Mouse (Mus musculus): ENCODE results near the gene Neurl2.
"Not testable (repeated sequence)": the region's sequence is repeated elsewhere in the genome, so short reads cannot be mapped to it uniquely, and the experiment has no call there.

Neurl2 gene

GRCm38 (mm10) chr2:164817206-164817605, 16.1 kb downstream of the Neurl2 start:
- DNase-seq (ENCODE audit: low read depth) = no peak

- no peak for DNase-seq (ENCODE audit: low read depth)
These were observed 17.4 kb downstream of the Neurl2 start for GRCm38 (mm10) chr2:164815821-164816220.

- no peak for DNase-seq (ENCODE audit: low read depth)
These were observed 17.9 kb downstream of the Neurl2 start for GRCm38 (mm10) chr2:164815348-164815747.

GRCm38 (mm10) chr2:164813557-164813956, 19.7 kb downstream of the Neurl2 start:
- DNase-seq (ENCODE audit: low read depth) = no peak

GRCm38 (mm10) chr2:164806614-164807013, 26.6 kb downstream of the Neurl2 start:
- DNase-seq (ENCODE audit: low read depth) = no peak

GRCm38 (mm10) chr2:164805332-164805718, 27.9 kb downstream of the Neurl2 start:
- no peak for DNase-seq (ENCODE audit: low read depth)

GRCm38 (mm10) chr2:164804533-164805331, 28.5 kb downstream of the Neurl2 start, which contains the start of the genes Acot8 and Zswim3:
Acot8 (minus strand) TSS chr2:164804882.
Zswim3 (plus strand) TSS chr2:164805098.
- DNase-seq (ENCODE audit: low read depth) = peak; percentile 100

- DNase-seq (ENCODE audit: low read depth) = no peak
These were observed 29.3 kb downstream of the Neurl2 start for GRCm38 (mm10) chr2:164803921-164804313.

GRCm38 (mm10) chr2:164803201-164803920, 29.9 kb downstream of the Neurl2 start:
- no peak for DNase-seq (ENCODE audit: low read depth)

- no peak for DNase-seq (ENCODE audit: low read depth)
These were observed 32.8 kb downstream of the Neurl2 start for GRCm38 (mm10) chr2:164800252-164801004.

GRCm38 (mm10) chr2:164798554-164798953, 34.7 kb downstream of the Neurl2 start:
- not testable (repeated sequence) for DNase-seq (ENCODE audit: low read depth)

- no peak for DNase-seq (ENCODE audit: low read depth)
These were observed 37.4 kb downstream of the Neurl2 start for GRCm38 (mm10) chr2:164795868-164796267.

GRCm38 (mm10) chr2:164794293-164794692, 39.0 kb downstream of the Neurl2 start:
- DNase-seq (ENCODE audit: low read depth) = peak; percentile 82

- DNase-seq (ENCODE audit: low read depth) = no peak
These were observed 39.5 kb downstream of the Neurl2 start for GRCm38 (mm10) chr2:164793772-164794171.

GRCm38 (mm10) chr2:164793236-164793635, 40.0 kb downstream of the Neurl2 start:
- peak; percentile 51 for DNase-seq (ENCODE audit: low read depth)

- DNase-seq (ENCODE audit: low read depth) = no peak
These were observed 40.7 kb downstream of the Neurl2 start for GRCm38 (mm10) chr2:164792400-164793190.

GRCm38 (mm10) chr2:164791841-164792261, 41.4 kb downstream of the Neurl2 start:
- no peak for DNase-seq (ENCODE audit: low read depth)

- DNase-seq (ENCODE audit: low read depth) = no peak
These were observed 42.8 kb downstream of the Neurl2 start for GRCm38 (mm10) chr2:164790451-164790850.

- no peak for DNase-seq (ENCODE audit: low read depth)
These were observed 44.8 kb downstream of the Neurl2 start for GRCm38 (mm10) chr2:164788411-164788810.

GRCm38 (mm10) chr2:164787779-164788178, 45.5 kb downstream of the Neurl2 start:
- DNase-seq (ENCODE audit: low read depth) = no peak

GRCm38 (mm10) chr2:164787032-164787431, 46.2 kb downstream of the Neurl2 start:
- DNase-seq (ENCODE audit: low read depth) = no peak
